Mouse (Mus musculus) urinary bladder, postnatal 25 days (tissue): ENCODE data around the gene Acadvl.

ENCODE experiments used
- DNase-seq: peaks from one replicate; pipeline ENCODE4 v3.0.0; 2022; ENCODE audit warnings: low spot score

Gene Acadvl

DNA sequence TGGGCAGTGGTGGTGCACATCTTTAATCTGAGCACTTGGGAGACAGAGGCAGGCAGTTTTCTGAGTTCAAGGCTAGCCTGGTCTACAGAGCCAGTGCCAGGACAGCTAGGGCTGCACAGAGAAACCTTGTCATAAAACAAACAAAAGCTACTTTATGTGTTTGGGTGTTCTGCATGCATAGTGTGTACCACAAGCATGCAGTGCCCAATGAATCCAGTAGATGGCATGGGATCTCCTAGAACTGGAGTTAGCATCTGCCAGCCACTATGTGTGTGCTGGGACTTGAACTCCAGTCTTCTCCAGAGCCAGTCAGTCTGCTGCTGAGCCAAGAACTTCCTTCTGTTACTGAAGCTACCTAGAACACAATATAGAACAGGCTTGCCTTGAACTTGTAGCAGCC is 13.3 kb downstream of the Acadvl start:
- DNase-seq, result no peak

DNA sequence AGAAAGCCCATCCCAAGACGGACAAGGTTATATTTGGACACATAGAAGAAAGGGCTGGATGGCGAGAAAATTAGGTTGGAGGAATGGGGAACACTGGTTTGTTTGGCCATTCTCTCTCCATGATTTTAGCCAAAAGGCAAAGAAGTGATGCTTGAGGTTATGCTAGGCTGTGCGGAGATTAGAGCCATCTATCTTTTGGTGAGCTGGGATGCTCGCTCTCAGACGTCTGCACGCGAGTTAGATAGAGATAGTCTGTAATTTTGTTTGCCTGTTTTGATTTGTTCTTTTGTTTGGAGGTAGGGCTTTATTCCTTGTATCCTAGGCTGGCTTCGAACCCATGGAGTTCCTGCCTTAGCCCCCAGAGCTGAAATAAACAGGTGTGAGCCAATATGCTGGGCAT is 14.1 kb downstream of the Acadvl start:
- no peak for DNase-seq

DNA sequence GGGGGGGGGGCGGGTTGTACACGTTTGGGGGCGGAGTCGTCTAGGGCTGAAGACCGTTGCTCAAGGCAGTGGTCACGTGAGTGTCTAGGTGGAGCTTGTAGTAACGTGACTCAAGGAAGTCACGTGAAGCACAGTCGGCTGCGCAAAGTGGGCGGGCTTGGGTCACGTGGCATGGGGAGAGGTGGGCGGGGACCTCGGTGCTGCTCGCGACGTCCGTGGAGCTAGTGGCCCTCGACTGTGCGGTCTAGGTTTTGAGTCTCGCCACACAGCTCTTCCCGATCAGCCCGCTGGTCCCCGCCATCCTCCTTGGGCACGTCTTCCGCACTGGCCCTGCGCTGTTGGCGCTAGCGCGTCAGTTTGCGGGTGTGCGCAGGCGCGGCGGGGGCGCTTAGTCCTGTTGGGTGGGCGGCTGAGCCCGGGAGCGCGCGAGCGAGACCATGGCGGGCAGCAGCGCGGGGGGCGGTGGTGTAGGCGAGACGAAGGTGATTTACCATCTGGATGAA is 14.8 kb downstream of the Acadvl start, which contains the start of gene Dvl2:
Gene Dvl2 (plus strand): TSS at position 200 of the 503 bp plus-strand sequence.
- peak; percentile 83 for DNase-seq

- no peak for DNase-seq
These were observed 15.5 kb downstream of the Acadvl start for GRCm38 (mm10) chr11:69999666-70000065.

GRCm38 (mm10) chr11:69998567-69999491 is 16.4 kb downstream of the Acadvl start:
- DNase-seq, result no peak

GRCm38 (mm10) chr11:69997070-69997509 is 18.1 kb downstream of the Acadvl start:
- peak; percentile 89 for DNase-seq

- DNase-seq, result peak; percentile 49
These were observed 18.8 kb downstream of the Acadvl start for GRCm38 (mm10) chr11:69996161-69997061.

GRCm38 (mm10) chr11:69995391-69995960 is 19.7 kb downstream of the Acadvl start, which contains the start of gene Phf23:
Gene Phf23 (plus strand): TSS chr11:69995777.
- peak; percentile 92 for DNase-seq

GRCm38 (mm10) chr11:69994401-69995090 is 20.7 kb downstream of the Acadvl start:
- DNase-seq, result no peak

DNA sequence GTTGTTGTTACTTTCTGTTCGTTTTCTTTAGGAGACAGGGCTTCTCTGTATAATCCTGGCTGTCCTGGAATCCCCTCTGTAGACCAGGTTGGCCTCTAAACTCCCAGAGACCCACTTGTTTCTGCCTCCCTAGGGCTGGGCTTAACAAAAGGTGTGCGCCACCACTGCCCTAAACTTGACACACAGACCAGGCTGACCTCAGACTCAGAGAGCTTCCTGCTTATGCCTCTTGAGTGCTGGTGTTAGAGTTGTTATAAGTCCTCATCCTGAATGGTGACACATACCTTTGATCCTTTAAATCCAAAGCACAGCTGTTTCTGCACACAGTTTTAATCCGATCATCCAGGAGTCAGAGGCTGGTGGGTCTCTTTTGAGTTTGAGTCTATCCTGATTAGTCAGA is 22.3 kb downstream of the Acadvl start:
- DNase-seq, result no peak

GRCm38 (mm10) chr11:69992396-69992795 is 22.8 kb downstream of the Acadvl start:
- DNase-seq, result no peak

DNA sequence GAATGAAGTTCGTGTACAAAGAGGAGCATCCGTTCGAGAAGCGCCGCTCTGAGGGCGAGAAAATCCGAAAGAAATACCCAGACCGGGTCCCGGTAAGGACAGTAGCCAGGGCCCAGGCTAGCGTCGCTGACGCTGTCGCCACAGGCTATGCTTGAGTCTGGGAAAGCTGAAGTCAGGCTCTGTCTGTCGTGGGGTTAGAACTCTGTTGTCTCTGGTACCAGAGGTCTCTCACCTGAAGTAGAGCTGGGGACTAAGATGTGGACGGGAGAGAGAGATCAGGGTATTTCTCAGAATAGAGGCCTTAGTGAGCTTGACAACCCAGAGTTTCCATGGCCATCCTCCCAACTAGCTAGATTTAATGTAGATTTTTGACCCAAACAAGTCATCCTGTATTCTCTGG is 23.5 kb downstream of the Acadvl start:
- DNase-seq, result no peak

DNA sequence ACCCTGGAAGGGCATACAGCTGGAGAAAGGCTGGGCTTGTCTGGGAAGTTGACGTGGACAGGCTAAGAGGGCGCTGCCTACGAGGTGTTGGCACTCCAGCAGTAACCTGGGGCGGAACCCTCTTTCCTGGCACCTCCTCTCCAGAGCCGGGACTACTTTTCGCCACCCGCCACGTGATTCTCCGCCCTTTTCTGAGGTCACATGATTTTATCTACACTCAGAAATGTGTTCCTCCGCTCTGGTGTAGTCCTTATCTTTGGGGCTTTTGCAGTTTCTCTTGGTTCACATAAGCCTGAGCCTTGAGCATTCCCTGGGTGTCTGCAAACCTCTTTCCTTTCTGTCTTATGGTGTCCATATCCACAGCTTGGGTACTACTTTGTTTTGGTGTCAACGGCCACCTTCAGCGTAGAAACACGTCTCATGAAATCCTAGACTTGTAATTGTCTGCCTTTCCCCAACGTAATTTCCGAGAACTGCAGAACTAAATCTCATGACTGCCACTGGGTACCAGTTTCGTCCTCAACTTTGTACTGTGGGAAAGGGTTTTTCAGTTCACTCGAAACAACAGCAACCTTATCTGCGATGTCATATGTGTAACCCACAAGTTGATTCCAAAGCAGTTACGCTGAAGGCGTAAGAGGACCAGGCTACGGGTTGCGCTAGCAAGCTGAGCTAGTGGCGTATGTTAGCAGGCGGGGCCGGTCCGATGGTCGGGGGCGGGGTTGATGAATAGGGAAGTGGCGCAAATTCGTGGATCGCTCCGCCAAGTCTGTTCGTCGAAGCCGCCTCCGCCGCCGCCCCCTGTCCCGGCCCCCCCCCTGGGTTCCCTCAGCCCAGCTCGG is 24.1 kb downstream of the Acadvl start, which contains the start of gene Gabarap:
Gene Gabarap (plus strand): TSS at position 294 of the 842 bp plus-strand sequence.
- DNase-seq, result peak; percentile 93

DNA sequence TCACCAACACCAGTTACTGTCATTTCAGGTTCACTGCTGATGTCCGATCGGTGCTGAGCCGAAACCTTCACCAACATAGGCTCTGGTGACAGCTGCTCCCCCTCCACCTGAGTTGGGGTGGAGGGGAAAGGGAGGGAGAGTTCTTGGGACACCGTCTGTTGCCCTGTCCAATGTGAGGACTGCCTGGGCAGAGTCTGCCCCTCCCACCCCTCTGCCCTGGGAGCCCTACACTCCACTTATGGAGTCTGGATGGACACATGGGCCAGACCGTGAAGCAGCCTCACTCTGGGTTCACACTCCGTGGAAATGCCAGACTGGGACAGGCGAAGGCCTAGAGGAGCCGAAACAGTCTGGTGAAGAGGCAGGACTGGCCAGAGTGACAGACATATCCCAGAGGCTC is 25.3 kb downstream of the Acadvl start:
- DNase-seq, result no peak

GRCm38 (mm10) chr11:69984431-69984830 is 30.8 kb downstream of the Acadvl start:
- no peak for DNase-seq

DNA sequence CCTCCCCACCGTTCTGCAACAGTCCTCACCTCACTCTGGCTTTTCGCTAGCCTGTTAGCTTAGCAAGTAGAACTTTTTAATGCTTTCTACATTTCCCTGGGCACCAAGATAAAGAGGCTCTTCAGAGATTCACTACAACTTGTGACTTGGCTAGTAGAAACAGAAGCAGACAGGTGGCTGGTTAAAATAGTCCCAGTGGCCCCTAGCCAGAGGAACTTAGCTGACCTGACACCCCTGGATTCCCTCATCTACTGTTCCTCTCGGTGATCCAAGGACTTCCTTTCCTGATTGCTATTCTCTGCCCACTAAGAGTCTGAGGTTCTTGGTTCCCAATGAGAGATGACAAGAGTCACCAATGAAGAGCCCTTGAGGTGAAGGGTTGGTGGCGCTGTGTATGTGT is 31.8 kb downstream of the Acadvl start:
- DNase-seq, result no peak

GRCm38 (mm10) chr11:69982877-69983276 is 32.3 kb downstream of the Acadvl start:
- DNase-seq, result no peak

- DNase-seq, result no peak
These were observed 33.0 kb downstream of the Acadvl start, which contains the start of gene Elp5 for GRCm38 (mm10) chr11:69982225-69982624. Gene Elp5 (minus strand): TSS chr11:69982517.

- DNase-seq, result no peak
These were observed 34.0 kb downstream of the Acadvl start, which contains the start of gene Ctdnep1 for GRCm38 (mm10) chr11:69981141-69981762. Gene Ctdnep1 (plus strand): TSS chr11:69981156.
